Comparison of ENCODE assay signal across 8 mouse cellular contexts in genomic region chr10:31609066-31609961, GRCm38 (mm10). TPM values are rescaled to one million over a fixed set of nuclear protein-coding genes. Genes with fewer than 3 reads are reported as not detected.
DNase-seq lines count a peak whose midpoint lies in the region; ATAC-seq and TF ChIP-seq lines count a peak whose summit lies in the region.

Gene Rnf217, minus strand, starts transcription at chr10:31609184.

- peak within 1 kb of the TSS; percentile 82 for H3K4me2 ChIP-seq in neural tube, embryonic 15.5 days

- peak; percentile 87 for ATAC-seq in frontal cortex, adult (ENCODE audit: low TSS enrichment)
- peak; percentile 87 for ATAC-seq in neural tube, embryonic 15.5 days (ENCODE audit: low FRiP score)

- under 1% methylated on average over 104 of the region's 106 CpGs for WGBS in cerebellum, adult 2 months
- 1% methylated on average over 101 of the region's 106 CpGs for WGBS in lung, adult 2 months
- WGBS in neural tube, embryonic 15.5 days, result under 1% methylated on average over 99 of the region's 106 CpGs

- H3K27ac ChIP-seq in cerebellum, adult 2 months (ENCODE audit: insufficient read depth, low read length), result peak within 1 kb of the TSS; percentile 72
- H3K27ac ChIP-seq in neural tube, embryonic 15.5 days (replicated peaks), result peak within 1 kb of the TSS; percentile 82

- peaks cover 6% of the 10 kb centered on the region; the same call in 1 of the 2 replicates for H3K4me1 ChIP-seq in cerebellum, adult 2 months (ENCODE audit: control insufficient read depth, insufficient read depth, low read length)
- peaks cover 20% of the 10 kb centered on the region for H3K4me1 ChIP-seq in lung, adult 2 months (ENCODE audit: control insufficient read depth, insufficient read depth, low read length)
- H3K4me1 ChIP-seq in neural tube, embryonic 15.5 days, result peaks cover 36% of the 10 kb centered on the region

- H3K27me3 ChIP-seq in cerebellum, adult 2 months (ENCODE audit: control insufficient read depth, insufficient read depth, low read length), result no peaks in the 10 kb centered on the region
- no peaks in the 10 kb centered on the region for H3K27me3 ChIP-seq in neural tube, embryonic 15.5 days (replicated peaks)

- no peaks in the 10 kb centered on the region for H3K9me3 ChIP-seq in neural tube, embryonic 15.5 days (replicated peaks)

- TF ChIP-seq CTCF in cerebellum, adult 2 months (IDR thresholded peaks at IDR 0.05; ENCODE audit: borderline replicate concordance, insufficient read depth, low read depth, low read length), result no peak
- no peak for TF ChIP-seq CTCF in lung, adult 2 months (IDR thresholded peaks at IDR 0.05; ENCODE audit: insufficient read depth, low read length)

- DNase-seq in MN1 (ENCODE audit: low spot score), result peak; percentile 83
- peak; percentile 85 to 87 for DNase-seq in cerebellum, adult 2 months
- peak; percentile 73 for DNase-seq in heart, postnatal 4 days
- DNase-seq in layer of hippocampus, adult 9-11 months, result peak; percentile 75
- peak; percentile 73 for DNase-seq in lung, adult 2 months
- peak; percentile 23 for DNase-seq in thymus, postnatal 4 days

- H3K36me3 ChIP-seq in neural tube, embryonic 15.5 days, result no peaks in the 10 kb centered on the region

- H3K4me3 ChIP-seq in cerebellum, adult 2 months (replicated peaks; ENCODE audit: insufficient read depth, low read depth, low read length), result peak within 1 kb of the TSS; percentile 95
- peak within 1 kb of the TSS; percentile 96 for H3K4me3 ChIP-seq in lung, adult 2 months (replicated peaks; ENCODE audit: extremely low read depth, low read depth, low read length)
- H3K4me3 ChIP-seq in neural tube, embryonic 15.5 days (replicated peaks), result peak within 1 kb of the TSS; percentile 75

- peak within 1 kb of the TSS; percentile 99 for H3K9ac ChIP-seq in neural tube, embryonic 15.5 days (replicated peaks)

- peak; percentile 64 for TF ChIP-seq POLR2A in cerebellum, adult 2 months (IDR thresholded peaks at IDR 0.05; ENCODE audit: borderline replicate concordance, insufficient read depth, low read length)
- TF ChIP-seq POLR2A in lung, adult 2 months (IDR thresholded peaks at IDR 0.05; ENCODE audit: borderline replicate concordance, extremely low read depth, low read depth, low read length), result peak; percentile 62; the same call in 1 of the 2 replicates

RNA-seq across cellular contexts. Expression of gene Rnf217, which starts in this region (rescaled TPM):
- polyA plus RNA-seq in cerebellum, adult 2 months (2012; rRNA removed), result 3.9 TPM in 2 replicates
- total RNA-seq in heart, postnatal 4 days (2021), result 1 to 10 TPM; 5.4 to 5.6 TPM
- 2.5 and 2.6 TPM in 2 replicates for polyA plus RNA-seq in lung, adult 2 months (2012; rRNA removed)
- polyA plus RNA-seq in neural tube, embryonic 15.5 days (2015; fragmentation: Nextera tagmentation; extraction: Ambion mirVana), result 1.7 and 2.0 TPM in 2 replicates

Comparison
In these comparisons a context has a peak if more than half of its experiments do, and no peak if none do; other contexts are left out.
1. Peak in every context shown above with its lines: DNase-seq, ATAC-seq, H3K4me3 ChIP-seq and H3K27ac ChIP-seq.
2. DNase-seq: peak in every context shown above with its lines; median percentile 86 in cerebellum, adult 2 months; 83 in MN1; 75 in layer of hippocampus, adult 9-11 months; 73 in heart, postnatal 4 days; 73 in lung, adult 2 months; 23 in thymus, postnatal 4 days.